Mouse (Mus musculus) cerebral cortex, adult 2 months (tissue): ENCODE measurements around the gene Adamts5.

ENCODE experiments used
- WGBS: fragments of 180-500 bp; shearing (Covaris S2); methylation state at CpG from one replicate; pipeline ENCODE4 v1.1.7; 2018; 5-methylcytosine and 5-hydroxymethylcytosine counted together

The Adamts5 gene

DNA sequence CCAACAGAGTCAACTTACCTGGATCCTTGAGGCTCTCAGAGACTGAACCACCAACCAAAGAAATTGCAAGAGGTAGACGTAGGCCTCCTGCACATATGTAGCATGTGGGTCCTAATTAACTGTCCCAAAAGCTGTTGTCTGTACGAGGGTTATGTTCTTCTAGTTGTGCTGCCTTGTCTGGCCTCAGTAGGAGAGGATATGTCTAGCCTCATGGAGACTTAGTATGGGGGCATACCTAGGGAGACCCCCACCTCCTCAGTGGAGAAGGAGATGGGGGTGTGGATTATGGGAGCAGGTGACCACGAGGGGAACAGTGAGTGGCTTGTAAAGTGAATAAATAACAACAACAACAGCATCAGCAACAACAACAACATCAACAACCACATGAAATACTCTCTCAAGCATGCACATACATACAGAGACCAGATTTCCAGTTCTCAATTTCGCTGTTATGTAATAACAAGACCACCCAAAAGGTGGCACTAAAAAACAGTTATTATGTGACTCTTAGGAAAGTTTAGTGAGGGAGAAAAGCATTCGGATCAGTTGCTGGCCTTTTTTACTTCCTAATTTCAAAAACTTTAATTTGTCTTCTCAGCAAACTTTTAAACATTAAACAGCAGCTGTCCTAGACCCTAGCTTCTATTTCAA is 81.7 kb downstream of the Adamts5 start:
- WGBS: 53% methylated on average over 5 of the region's 5 CpGs

DNA sequence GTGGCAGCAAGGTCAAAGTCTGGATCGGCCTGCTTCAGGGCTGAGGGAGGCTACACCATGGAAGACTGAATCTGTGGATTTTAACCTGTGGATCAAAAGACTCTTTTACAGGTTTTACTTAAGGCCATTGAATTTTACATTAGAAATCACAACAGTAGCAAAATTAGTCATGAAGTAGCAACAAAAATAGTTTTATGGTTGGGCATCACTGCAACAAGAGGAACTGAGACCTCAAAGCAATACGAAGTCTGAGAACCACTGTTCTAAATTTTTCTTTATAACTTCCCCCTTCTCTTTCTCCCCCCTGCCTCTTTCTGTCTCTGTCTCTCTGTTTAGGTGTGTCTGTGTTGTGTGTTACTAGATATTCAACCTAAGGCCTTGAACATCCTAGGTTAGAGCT is 87.5 kb downstream of the Adamts5 start:
- WGBS: 97% methylated on average over 2 of the region's 2 CpGs

DNA sequence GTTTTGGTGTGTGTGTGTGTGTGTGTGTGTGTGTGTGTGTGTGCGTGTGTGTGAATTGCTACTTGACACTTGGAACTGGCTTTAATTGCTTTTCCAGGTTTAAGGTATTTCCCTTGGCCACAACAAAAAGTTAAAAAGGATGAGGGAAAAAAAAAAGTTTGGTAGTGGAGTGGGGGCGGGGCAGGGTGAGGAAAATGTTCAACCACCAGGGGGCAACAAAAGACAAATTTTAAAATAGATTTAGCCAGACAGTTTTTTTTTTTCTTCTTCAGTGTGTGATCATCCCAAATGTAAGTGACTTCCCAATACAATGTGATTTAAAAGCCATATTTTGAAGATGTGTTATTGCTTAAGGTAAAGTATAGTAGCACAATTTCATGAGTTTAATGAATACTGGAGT is 94.0 kb downstream of the Adamts5 start:
- 8% methylated on average over 2 of the region's 2 CpGs for WGBS

DNA sequence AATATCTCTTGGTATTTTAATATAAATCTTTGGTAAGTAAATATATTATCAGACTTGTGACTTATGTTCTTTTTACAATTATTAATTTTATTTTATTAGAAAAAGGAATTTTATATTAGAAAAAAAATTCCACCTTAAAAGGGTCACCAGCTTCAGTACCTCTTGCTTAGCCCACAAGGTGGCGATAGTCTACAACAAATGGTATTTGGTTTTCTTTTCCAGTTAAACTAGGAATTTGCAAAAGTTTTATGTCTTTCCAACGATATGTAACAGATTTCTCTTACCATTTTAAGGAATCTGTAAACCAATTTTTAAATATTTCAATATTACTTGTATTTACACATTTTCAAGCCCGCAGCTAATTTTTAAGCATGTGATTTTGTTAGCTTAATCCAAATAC is 94.6 kb downstream of the Adamts5 start:
- 21% methylated on average over 3 of the region's 3 CpGs for WGBS
